Mouse (Mus musculus) neural tube, embryonic 10.5 days (tissue): ENCODE measurements around the gene Snx17.
A peak's percentile ranks its signal among the peaks of the same experiment; 100 is the strongest.

ENCODE experiments used
- DNase-seq: peaks from one replicate; pipeline ENCODE4 v3.0.0-alpha.2; 2017; ENCODE audit warnings: low spot score; ENCODE audit errors: extremely low spot score

Gene Snx17

GRCm38 (mm10) chr5:31226641-31227040, 33.6 kb downstream of the Snx17 start:
- DNase-seq, result no peak

- peak; percentile 93 for DNase-seq
These were observed 47.9 kb downstream of the Snx17 start, which contains the start of the genes Nrbp1 and Gm9970 for GRCm38 (mm10) chr5:31240637-31241521. Nrbp1 (plus strand) TSS chr5:31240864. Gm9970 (minus strand) TSS chr5:31241232.

GRCm38 (mm10) chr5:31241522-31242034, 48.6 kb downstream of the Snx17 start:
- no peak for DNase-seq

- no peak for DNase-seq
These were observed 49.2 kb downstream of the Snx17 start for GRCm38 (mm10) chr5:31242191-31242590.
